Mouse (Mus musculus): ENCODE data around the gene Vmn1r163.
"Not testable (repeated sequence)": the region's sequence is repeated elsewhere in the genome, so short reads cannot be mapped to it uniquely, and the experiment has no call there.

The Vmn1r163 gene

GRCm38 (mm10) chr7:23055240-23055639, at the start of gene Vmn1r163:
Gene Vmn1r163 (plus strand): TSS chr7:23055540.
- DNase-seq (ENCODE audit: low spot score in 2 of 2) = not testable (repeated sequence)

GRCm38 (mm10) chr7:23019823-23020222, 35.5 kb upstream of the Vmn1r163 start, which contains the start of gene Gm4216:
Gene Gm4216 (minus strand): TSS chr7:23019923.
- DNase-seq (ENCODE audit: low spot score in 2 of 2) = not testable (repeated sequence)

- DNase-seq (ENCODE audit: low spot score in 2 of 2) = not testable (repeated sequence)
Observed at GRCm38 (mm10) chr7:23067356-23067755, 12.0 kb downstream of the Vmn1r163 start, which contains the start of gene Gm8720. Gene Gm8720 (minus strand): TSS chr7:23067456.
